Mouse (Mus musculus): Measurements from ENCODE around the gene Rhox3f. TPM values are rescaled to one million over a fixed set of nuclear protein-coding genes. Genes with fewer than 3 reads are reported as not detected.
"Not testable (repeated sequence)": the region's sequence is repeated elsewhere in the genome, so short reads cannot be mapped to it uniquely, and the experiment has no call there.

Rhox3f gene
- not detected in 2 replicates for polyA plus RNA-seq (2014; fragmentation: Nextera tagmentation; extraction: Ambion mirVana)

GRCm38 (mm10) chrX:37580692-37581091 lies at the start of gene Rhox3f:
Gene Rhox3f, plus strand, starts transcription at chrX:37580992.
- not testable (repeated sequence) for H3K4me1 ChIP-seq (ENCODE audit: control insufficient read depth in 2 of 2, insufficient read depth in 2 of 2, low read length in 2 of 2); H3K9ac ChIP-seq (ENCODE audit: low read length); H3K9me3 ChIP-seq (ENCODE audit: control insufficient read depth, low read length); H3K27me3 ChIP-seq (ENCODE audit: control insufficient read depth, insufficient read depth, low read length); H3K27ac ChIP-seq (replicated peaks in 1 of 2; ENCODE audit: control insufficient read depth in 1 of 2, insufficient read depth in 1 of 2, low read depth in 2 of 2, low read length in 2 of 2); H3K4me3 ChIP-seq (ENCODE audit: control insufficient read depth in 1 of 2, insufficient read depth in 1 of 2, low read depth in 1 of 2, low read length in 2 of 2); H3K36me3 ChIP-seq (ENCODE audit: control insufficient read depth, insufficient read depth, low read length); H3K4me2 ChIP-seq (ENCODE audit: low read length); ATAC-seq (ENCODE audit: insufficient number of reproducible peaks, insufficient read depth, low FRiP score, low read depth)

DNA sequence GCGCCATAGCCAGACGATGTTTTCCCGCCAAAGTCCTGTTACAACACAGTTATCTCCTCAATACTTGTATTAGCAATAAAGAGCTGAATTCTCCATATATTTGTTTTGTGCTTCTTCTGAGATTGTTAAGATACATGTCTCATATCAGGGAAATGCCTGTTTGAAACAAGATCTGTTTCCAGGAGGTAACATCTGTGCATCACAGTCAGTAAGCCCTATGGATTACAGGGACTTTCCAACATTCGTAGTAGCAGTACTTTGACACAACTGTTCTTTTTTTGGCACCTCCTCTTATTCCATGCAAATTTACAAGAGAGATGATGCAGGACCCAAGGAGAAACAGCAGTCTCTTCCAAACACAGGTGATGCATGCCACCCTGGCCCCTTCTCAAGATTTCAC lies 39.1 kb upstream of the Rhox3f start, which contains the start of gene Rhox3e:
Rhox3e (plus strand) TSS at position 301 of the 400 bp plus-strand sequence.
- not testable (repeated sequence) for ATAC-seq (ENCODE audit: insufficient number of reproducible peaks, insufficient read depth, low FRiP score, low read depth); H3K36me3 ChIP-seq (ENCODE audit: control insufficient read depth, insufficient read depth, low read length); H3K4me3 ChIP-seq (ENCODE audit: control insufficient read depth in 1 of 2, insufficient read depth in 1 of 2, low read depth in 1 of 2, low read length in 2 of 2); H3K27ac ChIP-seq (replicated peaks in 1 of 2; ENCODE audit: control insufficient read depth in 1 of 2, insufficient read depth in 1 of 2, low read depth in 2 of 2, low read length in 2 of 2); H3K4me1 ChIP-seq (ENCODE audit: control insufficient read depth in 2 of 2, insufficient read depth in 2 of 2, low read length in 2 of 2); H3K27me3 ChIP-seq (ENCODE audit: control insufficient read depth, insufficient read depth, low read length); H3K9ac ChIP-seq (ENCODE audit: low read length); H3K4me2 ChIP-seq (ENCODE audit: low read length); H3K9me3 ChIP-seq (ENCODE audit: control insufficient read depth, low read length)
- WGBS, result no CpG with 5 or more reads among the region's 4 CpGs

DNA sequence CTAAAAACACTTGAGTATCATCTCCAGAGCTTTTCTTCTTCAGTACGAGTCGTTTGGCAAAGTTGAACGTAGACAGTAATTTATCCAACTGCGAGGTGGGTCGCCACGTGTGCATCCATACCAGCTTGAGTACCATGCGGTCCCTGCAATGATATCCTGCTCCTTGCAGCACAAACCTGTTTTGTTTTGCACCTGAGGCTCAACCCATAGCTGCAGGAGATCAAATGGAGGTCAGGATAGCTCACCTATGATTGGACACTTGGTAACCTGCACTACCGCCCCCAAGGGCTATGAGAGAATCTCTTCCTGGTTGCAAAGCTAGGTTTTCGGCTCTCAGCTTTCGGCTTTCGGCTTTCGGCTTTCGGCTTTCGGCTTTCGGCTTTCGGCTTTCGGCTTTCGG lies 23.7 kb upstream of the Rhox3f start, which contains the start of gene Rhox4e:
Rhox4e (plus strand) TSS at position 301 of the 400 bp plus-strand sequence.
- not testable (repeated sequence) for ATAC-seq (ENCODE audit: insufficient number of reproducible peaks, insufficient read depth, low FRiP score, low read depth); H3K9ac ChIP-seq (ENCODE audit: low read length); H3K36me3 ChIP-seq (ENCODE audit: control insufficient read depth, insufficient read depth, low read length); H3K4me3 ChIP-seq (ENCODE audit: control insufficient read depth in 1 of 2, insufficient read depth in 1 of 2, low read depth in 1 of 2, low read length in 2 of 2); H3K4me1 ChIP-seq (ENCODE audit: control insufficient read depth in 2 of 2, insufficient read depth in 2 of 2, low read length in 2 of 2); H3K4me2 ChIP-seq (ENCODE audit: low read length); H3K27ac ChIP-seq (replicated peaks in 1 of 2; ENCODE audit: control insufficient read depth in 1 of 2, insufficient read depth in 1 of 2, low read depth in 2 of 2, low read length in 2 of 2); H3K27me3 ChIP-seq (ENCODE audit: control insufficient read depth, insufficient read depth, low read length); H3K9me3 ChIP-seq (ENCODE audit: control insufficient read depth, low read length)
- WGBS, result 89% methylated on average over 9 of the region's 18 CpGs

DNA sequence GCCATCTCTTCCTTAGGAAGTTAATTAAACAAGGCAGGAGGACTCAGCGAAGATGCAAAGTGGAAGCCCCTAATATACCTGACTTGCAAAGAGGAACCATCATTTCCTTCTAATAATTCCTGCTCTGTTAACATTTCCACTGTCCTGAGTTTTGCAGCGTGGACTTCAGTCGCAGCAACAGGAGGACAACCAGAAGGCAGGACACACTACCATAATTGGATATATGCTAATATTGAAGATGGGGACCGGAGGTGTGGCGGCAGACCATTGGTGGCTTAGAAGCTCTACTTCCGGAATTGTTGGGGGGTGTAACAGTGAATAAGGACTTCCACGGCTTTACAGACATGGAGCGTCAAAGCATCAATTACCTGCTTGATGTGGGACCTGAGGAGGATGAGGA lies 9.7 kb upstream of the Rhox3f start, which contains the start of gene Rhox2f:
Rhox2f (plus strand) TSS at position 301 of the 400 bp plus-strand sequence.
- not testable (repeated sequence) for H3K36me3 ChIP-seq (ENCODE audit: control insufficient read depth, insufficient read depth, low read length); H3K4me3 ChIP-seq (ENCODE audit: control insufficient read depth in 1 of 2, insufficient read depth in 1 of 2, low read depth in 1 of 2, low read length in 2 of 2); H3K4me2 ChIP-seq (ENCODE audit: low read length); H3K27me3 ChIP-seq (ENCODE audit: control insufficient read depth, insufficient read depth, low read length); H3K27ac ChIP-seq (replicated peaks in 1 of 2; ENCODE audit: control insufficient read depth in 1 of 2, insufficient read depth in 1 of 2, low read depth in 2 of 2, low read length in 2 of 2); ATAC-seq (ENCODE audit: insufficient number of reproducible peaks, insufficient read depth, low FRiP score, low read depth); H3K9ac ChIP-seq (ENCODE audit: low read length); H3K9me3 ChIP-seq (ENCODE audit: control insufficient read depth, low read length); H3K4me1 ChIP-seq (ENCODE audit: control insufficient read depth in 2 of 2, insufficient read depth in 2 of 2, low read length in 2 of 2)
- WGBS, result 89% methylated on average over 6 of the region's 8 CpGs

DNA sequence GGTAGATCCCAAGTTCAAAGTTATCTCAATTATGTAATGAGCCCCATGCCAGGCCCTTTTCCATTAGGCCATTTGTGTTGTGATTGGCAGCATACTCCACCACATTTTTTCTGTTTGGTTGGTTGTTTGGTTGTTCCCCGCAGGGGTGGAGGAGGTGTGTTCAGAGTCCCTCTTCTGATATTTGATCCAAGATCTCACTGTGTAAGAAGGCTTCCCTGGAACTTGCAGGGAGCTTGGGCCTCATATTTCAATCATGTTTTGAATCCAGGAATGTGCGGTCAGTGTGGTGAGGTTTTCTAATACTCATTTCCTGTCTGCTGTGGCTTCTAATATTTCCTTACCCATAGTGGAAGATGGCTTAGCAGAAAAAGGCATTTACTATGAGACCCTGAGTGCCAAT lies 8.2 kb upstream of the Rhox3f start:
- not testable (repeated sequence) for H3K27me3 ChIP-seq (ENCODE audit: control insufficient read depth, insufficient read depth, low read length); H3K9me3 ChIP-seq (ENCODE audit: control insufficient read depth, low read length); ATAC-seq (ENCODE audit: insufficient number of reproducible peaks, insufficient read depth, low FRiP score, low read depth); H3K4me3 ChIP-seq (ENCODE audit: control insufficient read depth in 1 of 2, insufficient read depth in 1 of 2, low read depth in 1 of 2, low read length in 2 of 2); H3K4me2 ChIP-seq (ENCODE audit: low read length); H3K4me1 ChIP-seq (ENCODE audit: control insufficient read depth in 2 of 2, insufficient read depth in 2 of 2, low read length in 2 of 2); H3K9ac ChIP-seq (ENCODE audit: low read length); H3K36me3 ChIP-seq (ENCODE audit: control insufficient read depth, insufficient read depth, low read length); H3K27ac ChIP-seq (replicated peaks in 1 of 2; ENCODE audit: control insufficient read depth in 1 of 2, insufficient read depth in 1 of 2, low read depth in 2 of 2, low read length in 2 of 2)
- WGBS, result 61% methylated on average over 2 of the region's 2 CpGs

DNA sequence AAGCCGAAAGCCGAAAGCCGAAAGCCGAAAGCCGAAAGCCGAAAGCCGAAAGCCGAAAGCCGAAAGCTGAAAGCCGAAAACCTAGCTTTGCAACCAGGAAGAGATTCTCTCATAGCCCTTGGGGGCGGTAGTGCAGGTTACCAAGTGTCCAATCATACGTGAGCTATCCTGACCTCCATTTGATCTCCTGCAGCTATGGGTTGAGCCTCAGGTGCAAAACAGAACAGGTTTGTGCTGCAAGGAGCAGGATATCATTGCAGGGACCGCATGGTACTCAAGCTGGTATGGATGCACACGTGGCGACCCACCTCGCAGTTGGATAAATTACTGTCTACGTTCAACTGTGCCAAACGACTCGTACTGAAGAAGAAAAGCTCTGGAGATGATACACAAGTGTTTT lies 26.8 kb downstream of the Rhox3f start, which contains the start of gene Rhox4f:
Rhox4f (minus strand) TSS at position 101 of the 400 bp plus-strand sequence.
- not testable (repeated sequence) for ATAC-seq (ENCODE audit: insufficient number of reproducible peaks, insufficient read depth, low FRiP score, low read depth); H3K27me3 ChIP-seq (ENCODE audit: control insufficient read depth, insufficient read depth, low read length)

GRCm38 (mm10) chrX:37628512-37628911 lies 47.7 kb downstream of the Rhox3f start, which contains the start of gene Rhox3g:
Gene Rhox3g, minus strand, starts transcription at chrX:37628612.
- not testable (repeated sequence) for ATAC-seq (ENCODE audit: insufficient number of reproducible peaks, insufficient read depth, low FRiP score, low read depth); H3K4me1 ChIP-seq (ENCODE audit: control insufficient read depth in 2 of 2, insufficient read depth in 2 of 2, low read length in 2 of 2); H3K4me3 ChIP-seq (ENCODE audit: control insufficient read depth in 1 of 2, insufficient read depth in 1 of 2, low read depth in 1 of 2, low read length in 2 of 2); H3K9ac ChIP-seq (ENCODE audit: low read length); H3K4me2 ChIP-seq (ENCODE audit: low read length); H3K36me3 ChIP-seq (ENCODE audit: control insufficient read depth, insufficient read depth, low read length); H3K9me3 ChIP-seq (ENCODE audit: control insufficient read depth, low read length); H3K27me3 ChIP-seq (ENCODE audit: control insufficient read depth, insufficient read depth, low read length); H3K27ac ChIP-seq (replicated peaks in 1 of 2; ENCODE audit: control insufficient read depth in 1 of 2, insufficient read depth in 1 of 2, low read depth in 2 of 2, low read length in 2 of 2)
- 88% methylated on average over 2 of the region's 2 CpGs for whole genome bisulfite sequencing

More for the DNA sequence above, 26.8 kb downstream of the Rhox3f start, which contains the start of gene Rhox4f:
- not testable (repeated sequence) for H3K9me3 ChIP-seq (ENCODE audit: control insufficient read depth, low read length); H3K36me3 ChIP-seq (ENCODE audit: control insufficient read depth, insufficient read depth, low read length); H3K4me1 ChIP-seq (ENCODE audit: control insufficient read depth in 2 of 2, insufficient read depth in 2 of 2, low read length in 2 of 2); H3K9ac ChIP-seq (ENCODE audit: low read length); H3K4me2 ChIP-seq (ENCODE audit: low read length); H3K4me3 ChIP-seq (ENCODE audit: control insufficient read depth in 1 of 2, insufficient read depth in 1 of 2, low read depth in 1 of 2, low read length in 2 of 2); H3K27ac ChIP-seq (replicated peaks in 1 of 2; ENCODE audit: control insufficient read depth in 1 of 2, insufficient read depth in 1 of 2, low read depth in 2 of 2, low read length in 2 of 2)
- 84% methylated on average over 15 of the region's 19 CpGs for WGBS

Measured in heart, embryonic 14.5 days (tissue).